ENCODE assay signal across 15 mouse cellular contexts in the genomic region with DNA sequence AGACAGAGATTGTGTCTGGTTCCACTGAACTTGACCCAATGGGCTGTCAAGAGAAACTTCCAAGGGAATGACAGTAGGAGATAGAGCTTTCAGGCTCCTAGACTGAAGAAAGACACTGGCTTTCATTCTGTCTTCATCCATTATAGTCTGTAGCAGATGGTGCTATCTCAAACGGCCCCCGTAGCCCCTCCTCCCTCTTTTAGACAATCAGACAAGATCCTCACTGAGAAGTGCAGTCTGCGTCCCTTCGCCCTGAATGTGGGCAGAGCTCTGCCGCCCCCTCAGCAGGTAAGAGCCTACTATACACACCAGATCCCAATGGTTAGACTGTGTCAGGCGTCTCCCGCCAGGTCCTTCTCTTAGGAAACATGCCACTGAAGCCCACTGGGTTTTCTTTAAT.
DNase-seq lines count a peak whose midpoint lies in the region; ATAC-seq and TF ChIP-seq lines count a peak whose summit lies in the region.
"Had no signal": no experiment of that assay in that cellular context is flagged by ENCODE, and none has a peak within 500 bp of the region (broad histone marks: within the 10 kb centered on the region; RNA-seq: fewer than 3 reads in every experiment).

No protein-coding gene starts in this region.

- no peaks in the 10 kb centered on the region for H3K9me3 ChIP-seq in hindbrain, embryonic 12.5 days (replicated peaks)
- no peaks in the 10 kb centered on the region for H3K9me3 ChIP-seq in hindbrain, embryonic 11.5 days (ENCODE audit: control insufficient read depth, low read length)
- H3K9me3 ChIP-seq in liver, embryonic 16.5 days (replicated peaks; ENCODE audit: control insufficient read depth, low read length) = no peaks in the 10 kb centered on the region
- H3K9me3 ChIP-seq in liver, embryonic 12.5 days (replicated peaks) = no peaks in the 10 kb centered on the region
- H3K9me3 ChIP-seq in stomach, postnatal 0 days (ENCODE audit: control insufficient read depth, low read length) = no peaks in the 10 kb centered on the region
- H3K9me3 ChIP-seq: embryonic facial prominence, embryonic 10.5 days; forebrain, embryonic 15.5 days; heart, embryonic 13.5 days; hindbrain, embryonic 15.5 days had no signal

- 0 out of 2 replicates have a peak, but pooled peaks have one; percentile 29 for ATAC-seq in hindbrain, embryonic 12.5 days (ENCODE audit: low FRiP score)
- ATAC-seq in hindbrain, embryonic 11.5 days (ENCODE audit: low FRiP score) = no peak
- ATAC-seq in liver, embryonic 16.5 days (ENCODE audit: low read depth) = no peak
- no peak for ATAC-seq in liver, embryonic 12.5 days
- no peak; the same call in 1 of the 2 replicates for ATAC-seq in stomach, postnatal 0 days (ENCODE audit: low FRiP score, low TSS enrichment)
- ATAC-seq: forebrain, embryonic 15.5 days had no signal

- TF ChIP-seq EP300 in stomach, postnatal 0 days (optimal IDR thresholded peaks at IDR 0.05) = no peak

- WGBS in hindbrain, embryonic 12.5 days = 63% methylated on average over 7 of the region's 7 CpGs
- WGBS in hindbrain, embryonic 11.5 days = 84% methylated on average over 7 of the region's 7 CpGs
- 57% methylated on average over 7 of the region's 7 CpGs for WGBS in liver, embryonic 16.5 days (ENCODE audit: insufficient replicate concordance)
- 45% methylated on average over 7 of the region's 7 CpGs for WGBS in liver, embryonic 12.5 days (ENCODE audit: insufficient replicate concordance)
- WGBS in small intestine, adult 2 months = 81% methylated on average over 7 of the region's 7 CpGs
- 61% methylated on average over 7 of the region's 7 CpGs for WGBS in stomach, postnatal 0 days

- no peak overlapping the region for H3K4me2 ChIP-seq in hindbrain, embryonic 12.5 days (replicated peaks)
- no peak overlapping the region for H3K4me2 ChIP-seq in hindbrain, embryonic 11.5 days (replicated peaks; ENCODE audit: low read depth, low read length)
- H3K4me2 ChIP-seq in liver, embryonic 16.5 days (ENCODE audit: low read depth, low read length) = no peak overlapping the region
- H3K4me2 ChIP-seq in liver, embryonic 12.5 days = no peak overlapping the region
- no peak overlapping the region for H3K4me2 ChIP-seq in stomach, postnatal 0 days (replicated peaks; ENCODE audit: low read depth)
- H3K4me2 ChIP-seq: forebrain, embryonic 15.5 days; heart, embryonic 13.5 days; hindbrain, embryonic 15.5 days had no signal

- no peak for DNase-seq in hindbrain, embryonic 11.5 days (ENCODE audit: low spot score)
- no peak for DNase-seq in stomach, postnatal 0 days (ENCODE audit: low spot score)
- DNase-seq: adrenal gland, adult 2 months; adrenal gland, postnatal 25 days; cerebellum, adult 18-20 months; cerebellum, postnatal 25 days; gastrocnemius, postnatal 36 days had no signal

- no peak overlapping the region for H3K9ac ChIP-seq in hindbrain, embryonic 12.5 days
- no peak overlapping the region for H3K9ac ChIP-seq in hindbrain, embryonic 11.5 days (ENCODE audit: low read depth, low read length)
- H3K9ac ChIP-seq in liver, embryonic 16.5 days (ENCODE audit: low read depth, low read length) = no peak overlapping the region
- no peak overlapping the region for H3K9ac ChIP-seq in liver, embryonic 12.5 days
- no peak overlapping the region for H3K9ac ChIP-seq in stomach, postnatal 0 days (ENCODE audit: low read length)
- H3K9ac ChIP-seq: forebrain, embryonic 15.5 days; heart, embryonic 13.5 days; hindbrain, embryonic 15.5 days had no signal

- H3K4me1 ChIP-seq in hindbrain, embryonic 12.5 days = no peaks in the 10 kb centered on the region
- H3K4me1 ChIP-seq in hindbrain, embryonic 11.5 days (replicated peaks; ENCODE audit: control insufficient read depth, insufficient read depth, low read length) = no peaks in the 10 kb centered on the region
- H3K4me1 ChIP-seq in liver, embryonic 16.5 days (ENCODE audit: control insufficient read depth, low read depth, low read length) = peaks cover 6% of the 10 kb centered on the region
- H3K4me1 ChIP-seq in liver, embryonic 12.5 days = peaks cover 30% of the 10 kb centered on the region
- H3K4me1 ChIP-seq in small intestine, adult 2 months (ENCODE audit: control insufficient read depth, insufficient read depth, insufficient read length, low read length) = peaks cover 39% of the 10 kb centered on the region
- H3K4me1 ChIP-seq in stomach, postnatal 0 days (replicated peaks; ENCODE audit: control insufficient read depth, insufficient read depth) = no peaks in the 10 kb centered on the region; the same call in 1 of the 2 replicates
- H3K4me1 ChIP-seq: forebrain, embryonic 15.5 days; hindbrain, embryonic 15.5 days had no signal

- no peaks in the 10 kb centered on the region for H3K36me3 ChIP-seq in hindbrain, embryonic 12.5 days
- no peaks in the 10 kb centered on the region for H3K36me3 ChIP-seq in hindbrain, embryonic 11.5 days (ENCODE audit: control insufficient read depth, insufficient read depth, low read length)
- H3K36me3 ChIP-seq in liver, embryonic 16.5 days (ENCODE audit: control insufficient read depth, insufficient read depth) = no peaks in the 10 kb centered on the region
- H3K36me3 ChIP-seq in liver, embryonic 12.5 days = no peaks in the 10 kb centered on the region
- no peaks in the 10 kb centered on the region for H3K36me3 ChIP-seq in small intestine, adult 2 months (ENCODE audit: control insufficient read depth, insufficient read depth, low read length)
- no peaks in the 10 kb centered on the region for H3K36me3 ChIP-seq in stomach, postnatal 0 days (ENCODE audit: control insufficient read depth, insufficient read depth, low read length)
- H3K36me3 ChIP-seq: embryonic facial prominence, embryonic 10.5 days; forebrain, embryonic 15.5 days; heart, embryonic 13.5 days; hindbrain, embryonic 15.5 days had no signal

- no peak overlapping the region for H3K27ac ChIP-seq in hindbrain, embryonic 12.5 days
- H3K27ac ChIP-seq in hindbrain, embryonic 11.5 days (ENCODE audit: low read depth, low read length) = no peak overlapping the region
- H3K27ac ChIP-seq in liver, embryonic 16.5 days (ENCODE audit: low read length) = peak overlapping the region; percentile 36; the same call in 1 of the 2 replicates
- H3K27ac ChIP-seq in liver, embryonic 12.5 days = no peak overlapping the region
- peak overlapping the region; percentile 74; the same call in 1 of the 2 replicates for H3K27ac ChIP-seq in small intestine, adult 2 months (ENCODE audit: insufficient read depth, low read depth, low read length)
- H3K27ac ChIP-seq in stomach, postnatal 0 days (replicated peaks) = peak overlapping the region; percentile 71
- H3K27ac ChIP-seq: embryonic facial prominence, embryonic 10.5 days; forebrain, embryonic 15.5 days; heart, embryonic 13.5 days; hindbrain, embryonic 15.5 days had no signal

- no peaks in the 10 kb centered on the region for H3K27me3 ChIP-seq in hindbrain, embryonic 12.5 days
- H3K27me3 ChIP-seq in hindbrain, embryonic 11.5 days (ENCODE audit: control insufficient read depth, insufficient read depth, low read length) = no peaks in the 10 kb centered on the region
- no peaks in the 10 kb centered on the region for H3K27me3 ChIP-seq in liver, embryonic 16.5 days (ENCODE audit: control insufficient read depth, insufficient read depth, low read depth, low read length)
- no peaks in the 10 kb centered on the region for H3K27me3 ChIP-seq in liver, embryonic 12.5 days (replicated peaks)
- no peaks in the 10 kb centered on the region for H3K27me3 ChIP-seq in small intestine, adult 2 months (ENCODE audit: control insufficient read depth, insufficient read depth, low read length)
- no peaks in the 10 kb centered on the region for H3K27me3 ChIP-seq in stomach, postnatal 0 days (ENCODE audit: control insufficient read depth, insufficient read depth, low read length)
- H3K27me3 ChIP-seq: forebrain, embryonic 15.5 days; heart, embryonic 13.5 days; hindbrain, embryonic 15.5 days had no signal

- H3K4me3 ChIP-seq in hindbrain, embryonic 12.5 days = no peak overlapping the region
- H3K4me3 ChIP-seq in hindbrain, embryonic 11.5 days (ENCODE audit: low read depth, low read length) = no peak overlapping the region
- H3K4me3 ChIP-seq in liver, embryonic 16.5 days (ENCODE audit: low read depth, low read length) = no peak overlapping the region
- H3K4me3 ChIP-seq in liver, embryonic 12.5 days = no peak overlapping the region
- H3K4me3 ChIP-seq in small intestine, adult 2 months (ENCODE audit: low read depth, low read length) = no peak overlapping the region
- H3K4me3 ChIP-seq in stomach, postnatal 0 days (ENCODE audit: low read depth, low read length) = no peak overlapping the region
- H3K4me3 ChIP-seq: embryonic facial prominence, embryonic 10.5 days; forebrain, embryonic 15.5 days; heart, embryonic 13.5 days; hindbrain, embryonic 15.5 days had no signal

- TF ChIP-seq POLR2A in small intestine, adult 2 months (IDR thresholded peaks at IDR 0.05; ENCODE audit: low read depth, low read length) = no peak

- no peak for TF ChIP-seq CTCF in small intestine, adult 2 months (IDR thresholded peaks at IDR 0.05; ENCODE audit: extremely low read depth, insufficient read length, insufficient replicate concordance, low read depth, low read length)
- TF ChIP-seq CTCF in stomach, postnatal 0 days (IDR thresholded peaks at IDR 0.05; ENCODE audit: low read depth) = no peak

Comparison
In these comparisons a context has a peak if more than half of its experiments do, and no peak if none do; other contexts are left out.
1. H3K27ac ChIP-seq: peak in liver, embryonic 16.5 days (single experiment), small intestine, adult 2 months (single experiment) and stomach, postnatal 0 days (single experiment); none in hindbrain, embryonic 12.5 days (single experiment), hindbrain, embryonic 11.5 days (single experiment) and liver, embryonic 12.5 days (single experiment).